Mouse (Mus musculus) ovary, postnatal 10 days (tissue): Measurements from ENCODE around the gene 1500011B03Rik.
"Not testable (repeated sequence)": the region's sequence is repeated elsewhere in the genome, so short reads cannot be mapped to it uniquely, and the experiment has no call there.

ENCODE experiments used
- DNase-seq: peaks from one replicate; pipeline ENCODE4 v3.0.0; 2022; ENCODE audit warnings: low spot score

The 1500011B03Rik gene

GRCm38 (mm10) chr5:114822796-114823688 is at the start of gene 1500011B03Rik:
Gene 1500011B03Rik, minus strand, starts transcription at chr5:114823468.
- peak; percentile 38 for DNase-seq

- no peak for DNase-seq
Observed at GRCm38 (mm10) chr5:114865279-114865678, 42.0 kb upstream of the 1500011B03Rik start.

GRCm38 (mm10) chr5:114864813-114865212 is 41.5 kb upstream of the 1500011B03Rik start:
- no peak for DNase-seq

- no peak for DNase-seq
Observed at GRCm38 (mm10) chr5:114861730-114862129, 38.5 kb upstream of the 1500011B03Rik start.

GRCm38 (mm10) chr5:114859253-114859652 is 36.0 kb upstream of the 1500011B03Rik start:
- peak; percentile 42 for DNase-seq

GRCm38 (mm10) chr5:114858582-114858981 is 35.3 kb upstream of the 1500011B03Rik start, which contains the start of gene Gm9936:
Gene Gm9936, minus strand, starts transcription at chr5:114858682.
- DNase-seq = no peak

GRCm38 (mm10) chr5:114853364-114853763 is 30.1 kb upstream of the 1500011B03Rik start, which contains the start of gene 4930519G04Rik:
Gene 4930519G04Rik, plus strand, starts transcription at chr5:114853664.
- not testable (repeated sequence) for DNase-seq

- no peak for DNase-seq
Observed at GRCm38 (mm10) chr5:114851565-114852236, 28.4 kb upstream of the 1500011B03Rik start.

GRCm38 (mm10) chr5:114844371-114844770 is 21.1 kb upstream of the 1500011B03Rik start:
- DNase-seq = not testable (repeated sequence)

- no peak for DNase-seq
Observed at GRCm38 (mm10) chr5:114842674-114843073, 19.4 kb upstream of the 1500011B03Rik start.

- DNase-seq = not testable (repeated sequence)
Observed at GRCm38 (mm10) chr5:114842155-114842554, 18.9 kb upstream of the 1500011B03Rik start.

- DNase-seq = not testable (repeated sequence)
Observed at GRCm38 (mm10) chr5:114840481-114840880, 17.2 kb upstream of the 1500011B03Rik start.

- no peak for DNase-seq
Observed at GRCm38 (mm10) chr5:114836886-114837285, 13.6 kb upstream of the 1500011B03Rik start.

GRCm38 (mm10) chr5:114829740-114830139 is 6.5 kb upstream of the 1500011B03Rik start:
- no peak for DNase-seq

GRCm38 (mm10) chr5:114827427-114827826 is 4.2 kb upstream of the 1500011B03Rik start:
- no peak for DNase-seq

- DNase-seq = no peak
Observed at GRCm38 (mm10) chr5:114825978-114826691, 2.9 kb upstream of the 1500011B03Rik start.

GRCm38 (mm10) chr5:114824197-114824596 is 929 bp upstream of the 1500011B03Rik start:
- no peak for DNase-seq

- no peak for DNase-seq
Observed at GRCm38 (mm10) chr5:114818124-114818523, 5.1 kb downstream of the 1500011B03Rik start.

GRCm38 (mm10) chr5:114816599-114816998 is 6.7 kb downstream of the 1500011B03Rik start:
- no peak for DNase-seq

GRCm38 (mm10) chr5:114813525-114814181 is 9.6 kb downstream of the 1500011B03Rik start:
- peak; percentile 42 for DNase-seq

GRCm38 (mm10) chr5:114809826-114810225 is 13.4 kb downstream of the 1500011B03Rik start:
- no peak for DNase-seq
